Mouse (Mus musculus) kidney, adult 18-20 months (tissue): Measurements from ENCODE around the gene Traf3.

Experiments
- DNase-seq: peaks from one replicate; pipeline ENCODE4 v3.0.0; 2021

Traf3 gene

DNA sequence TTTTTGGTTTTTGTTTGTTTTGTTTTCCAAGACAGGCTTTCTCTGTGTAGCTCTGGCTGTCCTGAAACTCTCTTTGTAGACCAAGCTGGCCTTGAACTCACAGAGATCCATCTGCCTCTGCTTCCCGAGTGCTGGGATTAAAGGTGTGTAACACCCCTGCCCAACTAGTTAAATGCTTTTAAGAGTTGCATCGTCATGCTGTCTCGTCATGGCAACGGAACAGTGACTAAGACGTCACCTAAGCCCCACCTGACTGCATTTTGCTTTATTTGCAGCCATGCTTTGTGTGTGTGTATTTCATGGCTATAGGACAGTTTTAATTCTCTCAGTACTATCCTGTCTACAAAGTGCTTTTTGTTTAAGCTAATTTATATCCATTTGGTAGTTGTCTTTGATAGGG, 45.6 kb downstream of the Traf3 start:
- no peak for DNase-seq

DNA sequence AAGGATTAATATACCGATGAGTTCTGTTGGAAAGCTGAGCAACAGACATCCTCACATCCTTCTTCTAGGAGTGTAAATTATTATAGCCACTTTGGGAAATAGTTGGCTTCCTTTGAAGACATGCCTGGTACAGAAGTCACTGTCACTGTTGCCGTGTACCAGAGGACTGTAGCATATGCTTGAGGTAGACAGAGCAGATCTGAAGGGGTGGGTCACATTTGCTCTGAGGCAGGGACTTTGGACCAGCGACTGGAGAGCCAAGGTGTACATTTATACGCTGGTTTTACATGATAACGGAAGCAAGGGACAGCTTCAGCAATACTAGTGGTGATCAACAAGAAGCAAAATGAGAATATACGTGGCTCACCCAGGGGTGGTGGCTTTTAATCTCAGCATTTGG, 52.7 kb downstream of the Traf3 start:
- no peak for DNase-seq

DNA sequence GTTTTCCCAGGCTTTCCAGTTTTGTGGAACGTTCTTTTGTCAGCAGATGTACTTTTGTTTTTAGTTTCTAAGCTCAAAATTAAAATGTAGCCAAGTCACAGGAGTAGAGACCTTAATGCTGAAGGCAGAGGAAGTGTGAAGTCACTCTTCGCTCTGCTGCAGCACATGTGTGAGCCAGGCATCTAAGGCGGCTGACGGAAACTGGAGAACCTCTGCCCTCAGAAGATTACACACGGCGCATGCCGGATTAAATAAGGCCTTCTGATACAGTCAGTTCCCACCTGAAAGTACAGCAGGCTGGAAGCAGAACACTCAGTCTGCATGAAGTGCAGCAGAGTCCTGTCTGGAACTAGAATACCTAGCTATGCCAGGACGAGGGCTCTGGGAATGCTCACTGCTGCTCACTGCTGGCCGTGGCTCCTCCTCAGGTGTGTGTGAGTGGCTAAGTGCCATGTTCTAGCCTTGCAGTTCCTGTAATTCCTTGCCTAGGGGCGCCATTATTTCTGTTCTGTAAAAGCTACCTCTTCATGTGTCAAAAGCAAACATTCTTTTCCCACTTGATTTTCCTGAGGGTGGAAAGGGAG, 59.1 kb downstream of the Traf3 start:
- peak; percentile 14 for DNase-seq

DNA sequence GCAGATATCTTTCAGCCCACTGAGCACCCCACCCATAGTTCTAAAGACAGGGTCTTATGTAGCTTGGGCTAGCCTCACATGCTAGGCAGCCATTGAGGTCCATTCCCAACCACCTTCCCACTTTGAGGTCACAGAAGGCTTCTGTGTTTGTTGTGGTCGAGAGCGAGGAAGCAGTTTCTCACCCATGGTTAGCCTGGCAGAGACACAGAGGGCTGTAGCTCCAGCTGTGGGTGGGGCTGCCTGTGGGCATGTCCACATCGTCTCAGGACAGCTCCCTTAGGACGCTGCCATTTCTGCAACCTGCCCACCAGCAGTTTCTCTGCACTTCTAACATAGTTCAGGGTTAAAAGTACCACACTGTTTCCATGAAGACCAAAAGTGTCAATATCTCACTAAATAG, 61.2 kb downstream of the Traf3 start:
- no peak for DNase-seq

DNA sequence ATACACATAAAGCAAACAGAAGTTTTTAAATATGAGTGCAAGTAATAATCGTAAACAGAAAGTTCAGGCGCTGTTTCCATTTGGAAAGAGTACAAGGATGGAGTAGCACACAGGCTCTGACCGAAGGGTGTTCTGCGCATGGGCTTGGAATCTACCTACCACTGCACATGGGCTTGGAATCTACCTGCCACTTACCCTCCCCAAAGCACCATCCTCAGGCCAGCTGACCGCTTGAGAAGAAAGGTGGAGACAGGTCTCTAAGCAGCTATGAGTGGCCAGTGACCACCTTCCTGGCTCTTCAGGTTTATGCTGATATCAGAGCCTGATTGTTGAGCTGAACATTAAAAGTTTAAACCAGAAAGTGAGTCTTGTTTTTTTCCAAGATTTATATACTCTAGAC, 62.3 kb downstream of the Traf3 start:
- DNase-seq: no peak

DNA sequence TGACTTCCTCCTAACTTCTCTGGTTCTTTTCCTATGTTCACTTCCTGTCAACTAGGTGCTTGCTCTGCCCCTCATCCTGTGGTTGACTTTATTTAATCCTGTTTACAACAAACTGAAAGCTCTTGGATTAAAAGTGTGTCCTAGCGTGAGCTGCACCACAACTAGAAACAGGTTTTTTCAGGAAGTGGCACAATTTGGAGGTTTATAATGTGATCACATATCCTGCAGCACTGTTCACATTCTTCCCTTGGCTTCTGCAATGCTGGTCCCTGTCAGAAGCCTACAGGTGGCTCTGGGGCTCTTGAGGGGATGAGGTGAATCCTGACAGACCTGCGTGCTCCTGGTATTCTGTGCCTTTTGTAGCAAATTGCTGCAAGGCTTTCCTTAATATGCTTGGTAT, 64.6 kb downstream of the Traf3 start:
- no peak for DNase-seq

DNA sequence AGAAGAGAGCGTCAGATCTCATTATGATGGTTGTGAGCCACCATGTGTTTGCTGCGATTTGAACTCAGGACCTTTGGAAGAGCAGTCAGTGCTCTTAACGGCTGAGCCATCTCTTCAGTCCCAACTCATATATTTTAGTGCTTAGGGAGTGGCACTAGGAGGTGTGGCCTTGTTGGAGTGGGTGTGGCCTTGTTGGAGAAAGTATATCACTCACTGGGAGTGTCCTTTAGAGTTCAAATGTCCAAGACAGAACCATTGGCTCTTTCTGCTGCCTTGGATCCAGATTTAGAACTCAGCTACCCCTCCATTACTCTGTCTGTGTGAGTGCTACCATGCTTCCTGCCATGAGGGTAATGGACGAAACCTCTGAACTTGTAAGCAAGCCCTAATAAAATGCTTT, 67.6 kb downstream of the Traf3 start:
- DNase-seq: no peak

DNA sequence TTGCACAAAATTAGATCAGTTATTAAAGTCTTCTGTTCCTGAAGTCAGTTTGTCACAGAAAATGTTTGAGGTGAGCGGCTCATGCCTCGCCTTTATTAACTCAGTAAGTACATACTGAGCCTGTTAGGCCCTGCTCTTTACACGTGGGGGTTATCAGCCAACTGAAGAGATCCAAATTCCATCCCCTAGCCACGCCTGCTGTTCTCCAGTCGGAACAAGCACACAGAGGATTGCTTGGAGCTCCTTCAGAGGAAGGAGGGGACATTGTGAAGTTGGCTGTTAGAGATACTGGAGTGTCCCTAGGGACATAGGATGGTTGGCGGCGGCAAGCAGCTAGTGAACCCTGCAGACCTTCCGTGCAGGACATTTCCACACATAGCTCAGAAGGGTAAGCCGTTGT, 68.2 kb downstream of the Traf3 start:
- DNase-seq: no peak

DNA sequence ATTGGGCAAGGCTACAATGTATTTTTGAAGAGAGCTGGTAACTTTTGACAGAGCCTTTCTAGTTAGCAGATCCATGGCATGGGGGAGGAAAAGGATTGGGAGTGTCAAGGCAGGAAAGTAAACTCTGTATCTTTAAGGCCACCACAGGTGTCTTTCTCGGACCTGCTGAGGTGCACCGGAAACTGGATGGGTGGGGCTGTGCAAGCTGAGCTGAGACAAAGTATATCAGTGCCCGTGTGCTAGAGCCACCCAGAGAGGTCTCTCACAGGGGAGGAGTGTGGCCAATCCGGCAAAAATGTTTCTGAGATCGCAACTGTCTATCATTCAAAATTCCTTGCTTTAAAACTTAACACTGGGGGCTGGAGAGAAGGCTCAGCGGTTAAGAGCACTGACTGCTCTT, 69.5 kb downstream of the Traf3 start:
- DNase-seq: no peak

DNA sequence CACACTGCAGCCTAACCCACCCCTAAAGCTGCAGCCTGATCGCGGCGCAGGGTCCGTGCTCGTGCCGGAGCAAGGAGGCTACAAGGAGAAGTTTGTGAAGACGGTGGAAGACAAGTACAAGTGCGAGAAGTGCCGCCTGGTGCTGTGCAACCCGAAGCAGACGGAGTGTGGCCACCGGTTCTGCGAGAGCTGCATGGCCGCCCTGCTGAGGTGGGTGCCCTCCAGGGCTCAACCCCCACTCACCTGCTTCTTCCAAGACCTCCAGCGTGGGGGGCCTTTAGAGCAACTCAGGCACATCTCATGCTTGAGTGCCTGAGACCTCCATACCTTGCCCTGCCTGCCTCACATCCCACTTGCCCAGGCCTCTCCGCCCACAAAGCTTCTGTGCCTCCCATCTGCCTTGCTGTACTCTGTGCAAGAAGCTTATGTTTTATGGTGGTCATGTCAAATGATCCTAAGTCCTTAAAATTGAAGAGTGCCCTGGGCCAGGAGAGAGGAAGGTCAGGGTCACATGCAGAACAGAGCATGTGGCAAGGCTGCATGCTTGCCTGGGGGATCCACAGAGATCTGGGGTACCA, 71.5 kb downstream of the Traf3 start:
- DNase-seq: no peak

DNA sequence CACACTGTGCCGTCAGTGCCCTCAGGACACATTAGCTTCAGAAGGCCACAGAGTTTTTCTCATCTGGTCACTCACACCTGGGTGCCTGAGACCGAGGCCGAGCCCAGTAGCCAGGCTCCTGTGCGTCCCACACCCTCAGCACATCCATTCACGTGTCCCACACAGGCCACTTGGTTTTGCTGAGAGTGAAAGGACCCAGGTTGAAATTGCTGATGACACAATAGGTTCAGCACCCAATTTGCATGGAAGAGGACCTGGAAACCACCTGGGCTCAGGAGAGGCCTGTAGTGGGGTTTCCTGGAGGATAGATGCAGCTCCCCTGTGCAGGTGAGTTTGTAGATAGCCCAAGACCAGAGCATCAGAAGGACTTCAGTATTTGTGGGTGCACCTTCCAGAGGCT, 72.2 kb downstream of the Traf3 start:
- no peak for DNase-seq

DNA sequence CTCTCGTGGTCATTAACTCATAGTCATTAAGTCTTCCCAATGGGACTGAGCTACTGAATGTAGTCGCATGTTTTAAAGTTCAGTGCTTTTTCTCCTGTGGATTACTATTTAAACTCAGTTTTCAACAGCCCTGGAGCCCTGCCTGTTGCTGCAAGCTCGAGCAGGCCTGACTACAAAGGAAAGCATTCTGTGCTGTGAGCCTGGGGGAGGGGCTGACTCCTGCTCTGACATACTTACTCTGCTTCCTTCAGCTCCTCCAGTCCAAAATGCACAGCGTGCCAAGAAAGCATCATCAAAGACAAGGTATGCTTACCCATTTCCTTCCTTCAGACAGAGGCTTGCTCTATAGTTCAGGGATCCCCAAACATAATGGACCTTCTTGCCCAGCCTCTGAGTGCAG, 72.6 kb downstream of the Traf3 start:
- peak; percentile 21 for DNase-seq

DNA sequence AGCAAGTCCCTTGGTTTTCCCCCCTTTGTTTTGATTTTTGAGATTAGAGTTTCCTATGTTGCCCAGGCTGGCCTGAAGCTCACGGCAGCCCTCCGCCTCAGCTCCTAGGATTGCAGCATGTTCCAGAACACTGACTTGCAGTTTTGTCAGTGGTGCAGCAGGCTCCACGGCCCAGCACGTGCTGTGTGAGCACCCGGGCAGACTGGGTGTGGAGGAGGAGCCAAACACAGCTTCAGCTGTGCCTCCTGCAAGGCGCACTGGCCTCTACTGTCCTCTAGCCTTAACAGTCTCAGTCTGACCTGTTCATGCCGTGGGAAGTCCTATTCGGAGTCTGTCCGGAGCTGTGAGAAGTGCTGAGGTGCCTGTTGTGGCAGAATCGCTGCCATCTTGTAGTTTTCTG, 73.8 kb downstream of the Traf3 start:
- DNase-seq: peak; percentile 21

DNA sequence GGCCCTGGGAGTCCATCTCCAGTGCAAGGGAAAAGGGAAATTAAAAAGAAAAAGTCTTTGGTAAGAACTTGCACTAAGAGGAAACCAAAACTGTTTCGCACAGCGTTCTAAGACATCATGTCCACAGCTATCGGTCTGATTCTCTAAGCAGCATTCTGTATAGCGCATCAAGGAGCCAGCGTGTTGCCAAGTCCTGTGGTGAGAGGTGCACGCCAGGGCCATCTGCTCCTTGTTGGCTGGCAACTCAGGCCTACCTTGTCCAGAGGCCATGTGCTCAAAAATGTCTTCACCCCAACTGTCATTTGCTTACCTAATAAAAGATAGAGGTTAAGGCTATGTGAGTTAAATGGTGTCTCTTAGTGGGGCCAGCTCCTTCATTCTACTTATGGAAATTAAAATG, 75.7 kb downstream of the Traf3 start:
- DNase-seq: no peak

DNA sequence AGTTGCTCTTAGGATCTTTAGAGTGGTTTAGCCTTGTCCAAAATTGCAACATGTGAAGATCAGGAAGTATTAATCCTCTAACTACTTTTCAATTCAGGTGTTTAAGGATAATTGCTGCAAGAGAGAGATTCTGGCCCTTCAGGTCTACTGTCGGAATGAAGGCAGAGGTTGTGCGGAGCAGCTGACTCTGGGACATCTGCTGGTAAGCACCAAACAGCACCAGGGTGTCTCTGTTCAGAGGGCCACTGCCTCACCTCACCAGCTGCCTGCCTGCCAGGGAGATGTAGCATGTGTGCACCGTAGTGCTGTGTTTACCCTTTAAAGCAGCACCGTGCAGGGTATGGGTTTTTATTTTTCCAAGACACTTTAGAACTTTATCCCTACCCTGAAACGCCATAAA, 76.2 kb downstream of the Traf3 start:
- no peak for DNase-seq

DNA sequence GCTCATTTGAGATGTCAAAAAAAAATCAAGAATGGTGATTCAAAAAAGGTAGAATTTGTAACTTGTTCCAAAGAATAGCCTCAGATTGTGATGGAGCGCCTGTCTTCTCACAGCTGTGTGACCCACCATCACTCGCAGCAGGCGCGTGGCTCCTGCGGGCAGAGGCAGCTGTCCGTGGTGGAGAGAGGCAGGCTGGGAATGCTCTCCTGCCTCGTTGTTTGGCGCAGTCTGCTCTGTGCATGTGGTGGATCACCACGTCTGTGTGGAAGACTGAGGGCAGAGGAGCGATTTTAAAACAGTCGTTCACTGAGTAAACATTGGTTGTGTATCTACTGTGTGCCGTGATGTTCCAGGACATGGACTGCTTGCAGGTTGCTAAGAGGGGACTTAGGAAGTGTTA, 77.6 kb downstream of the Traf3 start:
- DNase-seq: no peak

DNA sequence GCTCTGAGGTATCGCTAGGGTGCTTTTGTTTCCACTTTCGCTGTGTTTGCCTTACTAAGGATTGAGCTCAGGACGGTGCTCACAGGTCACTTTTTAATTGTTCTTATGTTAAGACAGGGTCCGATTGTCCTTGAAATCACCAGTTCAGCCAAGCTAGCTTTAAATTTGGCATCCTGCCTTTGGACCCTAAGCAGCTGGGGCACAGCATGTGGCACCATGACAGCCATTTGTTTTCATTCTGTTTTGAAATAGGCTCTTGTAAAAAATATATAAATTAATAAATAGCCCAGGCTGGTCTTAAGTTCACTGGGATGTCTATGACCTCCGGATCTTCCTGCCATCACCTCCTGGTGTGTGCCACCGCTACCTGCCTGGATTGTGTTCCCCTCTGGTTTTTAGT, 78.9 kb downstream of the Traf3 start:
- no peak for DNase-seq

DNA sequence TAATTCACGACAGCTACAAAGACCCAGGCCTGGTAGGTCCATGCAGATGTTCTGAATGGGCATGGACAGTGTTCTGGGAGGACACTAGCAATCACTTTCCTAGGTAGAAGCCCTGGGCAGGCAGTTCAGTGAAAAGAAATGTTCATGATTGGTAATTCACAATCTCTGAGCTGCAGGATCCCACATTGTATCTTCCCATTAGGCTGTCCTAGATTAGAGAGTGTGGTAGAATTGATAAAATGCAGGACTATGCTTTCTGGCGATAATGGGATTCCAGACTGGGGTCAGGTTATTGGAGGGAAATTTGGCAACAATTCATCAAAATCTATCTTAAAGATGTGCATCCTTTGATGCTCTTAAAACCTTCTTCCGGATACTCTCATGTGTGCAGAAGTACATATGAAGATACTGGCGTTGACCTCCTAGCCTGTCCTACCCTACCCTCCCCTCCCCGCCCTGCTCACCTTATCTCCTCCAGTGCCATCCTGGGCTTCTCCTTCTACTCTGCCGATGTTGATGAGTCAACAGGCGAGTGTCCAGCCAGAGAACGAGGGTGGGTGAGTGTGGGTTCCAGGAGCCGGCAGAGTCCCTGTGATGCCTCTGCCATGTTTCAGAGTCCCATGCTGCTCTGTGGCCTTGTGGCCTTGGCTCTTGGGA, 80.8 kb downstream of the Traf3 start:
- DNase-seq: no peak

DNA sequence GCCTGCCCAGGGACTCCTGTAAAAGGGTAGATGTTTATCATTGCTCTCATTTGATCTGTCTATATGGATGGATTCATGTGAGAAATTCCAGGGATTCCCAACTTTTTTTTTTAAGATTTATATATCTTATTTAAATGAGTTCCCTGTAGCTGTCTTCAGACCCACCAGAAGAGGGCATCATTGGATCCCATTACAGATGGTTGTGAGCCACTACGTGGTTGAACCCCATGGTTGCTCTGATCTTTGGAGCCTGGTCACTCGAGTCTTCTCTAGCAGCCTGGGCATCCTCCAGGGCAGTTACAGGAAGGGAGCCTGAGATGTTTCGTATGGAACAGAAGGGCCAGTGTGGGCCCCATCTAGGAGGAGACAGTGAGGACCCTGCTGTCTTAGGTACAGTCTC, 82.9 kb downstream of the Traf3 start:
- DNase-seq: peak; percentile 14

DNA sequence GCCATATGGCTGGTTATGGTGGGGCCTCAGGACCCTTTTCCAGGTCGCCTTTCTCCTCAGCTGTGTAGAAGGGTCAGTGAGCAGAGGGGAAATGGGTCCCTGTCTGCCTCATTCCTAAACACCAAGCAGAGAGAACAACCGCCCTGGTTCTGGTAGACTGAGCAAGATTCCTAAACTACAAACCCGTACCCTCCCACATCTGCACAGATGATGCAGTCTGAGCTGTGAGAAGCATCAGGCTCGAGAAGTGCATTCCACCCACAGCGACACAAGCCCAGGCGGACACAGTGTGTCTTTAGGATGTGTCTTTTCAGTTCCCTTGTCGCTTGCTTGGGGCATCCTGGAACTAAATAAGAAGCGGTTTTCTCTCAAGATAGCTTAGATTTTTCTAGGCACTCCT, 83.9 kb downstream of the Traf3 start:
- no peak for DNase-seq

DNA sequence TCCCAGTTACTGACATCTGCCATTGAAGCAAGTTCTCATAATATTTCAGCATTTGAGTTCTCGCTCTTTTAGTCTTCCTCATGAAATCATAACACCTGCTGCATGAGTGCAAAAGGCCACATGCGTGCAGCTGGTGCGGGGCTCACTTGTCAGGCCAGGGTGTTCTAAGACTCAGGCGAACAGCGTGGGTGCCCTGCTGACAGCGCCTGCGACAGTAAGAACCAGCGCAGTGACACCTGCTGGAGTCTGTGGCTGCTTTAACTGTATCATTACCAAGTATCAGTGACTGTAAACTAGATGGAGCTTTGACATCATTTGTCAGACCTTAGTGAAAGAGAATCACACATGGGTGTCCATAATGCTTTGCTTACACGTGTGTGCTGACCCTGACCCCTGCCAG, 85.1 kb downstream of the Traf3 start:
- DNase-seq: no peak

DNA sequence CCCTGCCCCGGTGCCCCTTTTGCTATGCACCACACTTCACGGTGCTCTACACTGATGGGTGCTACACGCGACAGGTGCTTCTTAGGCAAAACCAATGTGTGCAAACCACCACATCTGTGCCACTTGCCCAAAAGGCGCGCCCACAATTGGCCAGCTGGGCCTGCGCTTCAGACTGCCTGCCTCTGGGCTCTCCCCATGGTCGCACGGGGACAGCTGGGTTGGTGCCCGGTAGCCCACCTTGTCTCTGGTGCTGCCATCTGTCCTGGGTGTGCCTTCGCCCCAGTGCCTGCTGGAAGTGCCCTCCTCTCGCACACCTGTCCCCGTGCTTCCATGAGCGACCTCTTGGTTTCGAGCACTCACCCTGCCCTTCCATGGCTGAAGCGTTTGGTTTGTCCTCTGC, 97.5 kb downstream of the Traf3 start:
- no peak for DNase-seq

DNA sequence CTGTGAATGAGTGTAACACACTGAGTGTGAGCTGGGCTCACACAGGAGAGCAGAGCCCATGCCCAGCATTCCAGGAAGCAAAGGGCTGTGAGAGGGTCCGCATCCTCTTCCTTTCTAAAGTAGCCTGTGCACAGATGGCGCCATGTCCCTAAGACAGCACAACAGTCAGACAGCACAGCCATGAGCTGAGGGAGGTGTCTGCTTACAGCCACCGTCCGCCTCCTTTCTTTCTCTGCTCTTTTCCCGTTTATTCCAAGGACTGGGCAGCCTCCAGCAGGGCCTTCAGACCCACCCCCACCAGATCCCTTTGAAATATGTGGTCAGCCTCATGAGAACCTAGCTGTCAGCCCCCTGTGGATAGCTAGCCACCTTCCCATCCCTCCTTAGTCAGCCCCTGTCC, 99.0 kb downstream of the Traf3 start:
- no peak for DNase-seq

DNA sequence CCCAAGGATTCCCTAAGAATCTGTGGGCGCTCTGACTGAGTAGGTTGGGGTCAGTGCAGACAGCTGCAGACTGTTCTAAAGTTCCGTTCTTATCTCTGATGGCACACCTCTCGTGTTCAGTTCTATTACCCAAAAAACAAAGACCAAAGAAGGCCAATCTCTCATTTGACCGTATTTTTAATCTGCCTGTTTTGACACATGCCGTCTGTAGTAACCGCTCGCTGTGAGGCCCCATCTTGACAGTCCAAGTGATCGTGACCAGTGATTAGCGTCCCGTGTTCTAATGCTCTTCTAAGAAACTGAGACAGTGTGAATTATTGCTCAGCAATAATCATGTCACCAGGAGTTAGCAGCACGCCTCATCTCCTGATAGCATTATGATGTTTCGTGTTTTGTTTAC, 100.4 kb downstream of the Traf3 start:
- DNase-seq: no peak

DNA sequence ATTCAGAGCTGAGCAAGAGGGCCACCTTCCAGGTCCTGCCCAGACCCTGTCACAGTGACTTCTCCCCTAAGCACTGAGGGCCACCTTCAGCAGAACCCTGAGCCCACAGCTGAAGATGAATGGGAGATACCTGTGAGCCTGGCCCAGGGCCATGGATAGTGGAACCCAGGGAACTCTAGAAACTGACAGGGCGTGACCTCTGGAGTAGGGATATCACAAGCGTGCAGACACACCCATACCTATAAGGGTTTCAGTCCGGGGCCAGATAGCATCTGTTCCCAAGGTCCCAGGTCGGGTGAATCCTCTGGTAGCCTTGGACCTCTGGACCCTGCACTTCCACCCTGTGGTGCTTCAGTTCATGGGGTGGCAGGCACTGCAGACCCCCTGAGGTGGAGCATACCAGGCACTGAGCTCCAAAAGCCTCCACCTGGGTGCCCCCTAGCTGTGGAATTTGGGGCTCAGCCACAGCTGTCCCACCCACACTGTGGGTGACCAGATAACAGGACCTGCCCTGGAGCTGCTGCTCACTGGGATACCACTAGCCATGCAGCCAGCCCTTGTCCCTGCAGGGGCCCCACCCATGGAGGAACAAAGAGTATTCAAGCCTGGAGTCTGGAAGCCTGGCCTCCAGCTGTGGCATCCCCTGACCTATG, 101.6 kb downstream of the Traf3 start:
- no peak for DNase-seq
